Mouse (Mus musculus) thymus, postnatal 14 days (tissue): Measurements from ENCODE around the gene Mocs1.

Experiments
- DNase-seq: peaks from one replicate; pipeline ENCODE4 v3.0.0; 2021

Mocs1 gene

GRCm38 (mm10) chr17:49428239-49428688 is at the start of gene Mocs1:
Gene Mocs1, plus strand, starts transcription at chr17:49428362.
- DNase-seq = peak; percentile 96

GRCm38 (mm10) chr17:49379645-49380044 is 48.5 kb upstream of the Mocs1 start:
- DNase-seq = no peak

DNA sequence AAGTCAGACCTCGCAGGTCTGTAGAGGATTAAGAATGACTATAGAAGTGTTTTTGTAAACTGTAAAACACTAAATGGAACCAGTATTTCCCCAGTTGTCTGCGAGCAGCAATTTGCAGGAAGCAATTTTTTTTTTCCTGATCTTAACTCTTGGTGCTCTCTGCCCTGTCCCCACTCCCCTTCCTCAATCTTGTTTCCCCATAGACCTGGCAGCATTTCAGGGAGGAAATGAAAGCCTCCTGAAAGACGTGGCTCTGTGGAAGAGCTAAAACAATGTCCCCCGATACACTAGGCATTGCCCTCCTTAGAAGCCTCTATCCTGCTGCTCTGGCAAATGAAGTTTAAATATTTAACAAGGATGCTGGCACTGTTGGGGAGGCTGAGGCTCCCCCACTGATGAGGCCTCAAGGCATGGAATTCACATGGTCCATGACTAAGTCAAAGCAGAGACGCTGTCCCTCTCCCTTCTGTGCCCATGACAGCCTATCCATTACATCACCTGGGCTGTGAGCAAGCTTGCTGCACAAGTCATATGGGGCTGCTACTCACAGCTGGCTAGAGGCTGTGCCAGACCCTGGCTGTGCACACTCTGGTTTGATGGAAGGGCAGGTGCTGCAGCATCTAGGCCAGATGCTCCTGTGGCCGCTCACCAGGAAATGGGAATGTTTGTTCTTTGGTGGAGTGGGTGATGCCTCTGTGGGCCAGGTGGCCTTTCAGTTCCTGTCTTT is 43.8 kb upstream of the Mocs1 start:
- peak; percentile 59 for DNase-seq

- DNase-seq = no peak
Observed at GRCm38 (mm10) chr17:49387741-49388140, 40.4 kb upstream of the Mocs1 start.

GRCm38 (mm10) chr17:49392751-49393150 is 35.4 kb upstream of the Mocs1 start:
- no peak for DNase-seq

GRCm38 (mm10) chr17:49394836-49395235 is 33.3 kb upstream of the Mocs1 start:
- peak; percentile 29 for DNase-seq

- DNase-seq = no peak
Observed at GRCm38 (mm10) chr17:49399605-49400004, 28.6 kb upstream of the Mocs1 start.

GRCm38 (mm10) chr17:49400130-49400529 is 28.0 kb upstream of the Mocs1 start:
- DNase-seq = peak; percentile 63

DNA sequence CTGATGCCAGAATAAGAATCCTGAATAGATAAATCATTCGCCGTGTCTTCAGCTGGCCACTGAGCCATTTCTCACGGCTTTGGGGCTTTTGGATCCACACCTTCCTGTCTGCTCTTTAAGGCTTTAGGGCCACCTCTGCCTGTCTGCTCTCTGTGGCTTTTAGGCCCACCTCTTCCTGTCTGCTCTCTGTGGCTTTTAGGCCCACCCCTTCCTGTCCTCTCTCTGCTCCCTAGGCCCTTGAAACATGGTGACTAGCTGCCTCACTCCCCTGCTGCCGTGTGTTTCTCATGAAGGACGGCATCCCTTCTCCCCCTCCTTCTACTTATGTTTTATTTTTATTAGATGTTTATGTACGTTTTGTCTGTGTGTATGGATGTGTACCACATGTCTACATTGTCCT is 25.0 kb upstream of the Mocs1 start:
- peak; percentile 58 for DNase-seq

DNA sequence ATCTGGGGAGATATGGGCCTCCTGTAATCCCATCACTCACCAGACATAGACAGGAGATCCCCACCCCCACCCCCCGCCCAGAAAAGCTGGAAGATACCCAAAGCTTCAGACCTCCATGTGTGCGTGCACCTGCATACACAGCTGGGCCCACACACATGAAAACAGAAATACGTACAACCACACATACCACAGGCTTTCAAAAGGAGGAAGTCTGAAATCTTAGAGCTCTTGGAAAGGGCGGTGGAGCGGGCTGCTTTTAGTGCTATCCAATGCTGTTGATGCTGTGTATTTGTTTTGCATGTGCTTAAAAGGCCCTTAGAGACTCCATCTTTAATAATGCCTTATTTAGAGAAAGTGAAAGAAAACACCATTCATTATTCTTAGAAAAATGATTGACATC is 22.2 kb upstream of the Mocs1 start:
- DNase-seq = peak; percentile 53

DNA sequence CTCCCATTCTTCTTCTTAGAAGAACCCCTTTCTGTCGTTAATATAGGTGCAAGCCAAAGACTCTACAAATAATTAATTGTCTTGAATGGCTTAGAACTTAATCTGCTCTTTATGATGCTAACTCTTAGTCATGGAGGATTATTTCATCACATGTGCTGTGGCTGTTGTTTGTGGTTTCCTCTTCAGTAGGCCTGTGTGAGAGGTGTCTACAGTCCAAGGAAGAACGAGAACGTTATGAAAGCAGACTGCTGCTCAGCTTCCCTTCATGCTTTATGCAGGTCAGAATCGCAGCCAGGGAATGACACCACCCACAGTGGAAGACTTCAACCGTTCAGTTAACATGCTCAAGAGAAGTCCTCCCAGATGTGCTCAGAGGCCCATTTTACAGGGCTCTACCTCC is 15.2 kb upstream of the Mocs1 start:
- DNase-seq = no peak

DNA sequence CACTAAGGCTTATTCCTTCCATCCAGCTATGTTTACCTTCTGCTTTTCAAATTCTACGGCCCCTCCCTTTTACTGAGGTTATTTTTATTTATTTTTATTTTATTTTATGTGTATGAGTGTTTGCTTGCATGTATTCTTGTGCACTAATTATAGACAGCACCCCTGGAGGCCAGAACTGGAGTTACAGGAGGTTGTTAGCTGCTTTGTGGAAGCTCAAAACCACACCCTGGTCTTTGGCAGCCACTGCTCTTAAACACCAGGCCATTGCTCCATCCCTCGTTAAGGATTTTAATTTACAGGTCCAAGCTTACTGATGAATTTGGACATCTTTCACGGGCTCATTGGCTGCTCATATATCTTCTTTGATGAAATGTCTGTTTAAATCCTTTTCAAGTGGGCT is 14.6 kb upstream of the Mocs1 start:
- peak; percentile 36 for DNase-seq

DNA sequence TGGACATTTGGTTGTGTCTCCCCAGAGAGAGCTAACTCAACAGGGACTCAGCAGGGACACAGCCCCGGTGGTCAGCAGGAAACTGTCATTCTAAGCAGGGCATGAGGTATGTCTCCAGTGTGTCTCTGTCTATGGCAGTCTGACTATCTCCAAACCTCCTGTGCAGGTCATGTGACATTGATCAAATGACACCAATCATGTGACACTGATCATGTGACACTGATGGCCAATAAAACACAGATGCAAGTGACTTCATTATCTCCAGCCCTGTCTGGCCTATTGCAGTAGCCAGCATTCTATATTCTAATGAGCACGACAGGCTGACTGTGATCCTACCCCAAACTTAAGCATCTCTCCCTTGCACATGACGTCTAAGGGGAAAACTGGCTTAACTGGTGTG is 11.9 kb upstream of the Mocs1 start:
- DNase-seq = no peak

- no peak for DNase-seq
Observed at GRCm38 (mm10) chr17:49419813-49420212, 8.3 kb upstream of the Mocs1 start.

- no peak for DNase-seq
Observed at GRCm38 (mm10) chr17:49422286-49423066, 5.7 kb upstream of the Mocs1 start.

DNA sequence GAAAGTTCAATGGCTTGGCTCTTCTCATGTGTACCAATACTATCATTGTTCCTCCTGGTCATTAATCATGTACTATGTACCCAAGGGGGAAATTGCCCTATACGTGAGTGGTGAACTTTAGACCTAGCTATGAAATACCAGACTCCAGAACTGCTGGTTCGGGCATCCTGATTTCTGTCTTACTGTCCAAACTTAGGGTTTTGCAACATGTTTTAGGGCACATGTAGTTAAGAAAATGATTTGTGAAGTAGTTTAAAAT is 5.2 kb upstream of the Mocs1 start:
- no peak for DNase-seq

DNA sequence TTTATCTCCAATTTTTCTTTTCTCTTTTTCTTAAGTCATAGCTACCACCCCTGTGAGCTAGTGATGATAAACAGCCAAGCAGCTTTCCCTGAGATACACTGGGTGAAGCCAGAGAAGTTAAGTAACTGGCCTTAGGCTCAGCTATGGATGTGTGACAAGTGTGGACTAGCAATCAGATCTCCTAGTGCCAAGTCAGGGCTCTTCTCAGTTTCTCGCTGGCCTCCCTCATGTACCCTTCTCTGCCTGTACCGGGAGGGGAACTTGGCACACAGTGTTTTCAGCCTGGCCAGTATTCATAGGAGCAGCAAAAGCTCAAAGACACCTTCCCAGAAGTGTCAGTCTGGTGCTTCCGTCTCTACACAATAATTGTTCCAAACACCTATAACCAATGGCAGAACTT is 4.3 kb upstream of the Mocs1 start:
- DNase-seq = no peak

DNA sequence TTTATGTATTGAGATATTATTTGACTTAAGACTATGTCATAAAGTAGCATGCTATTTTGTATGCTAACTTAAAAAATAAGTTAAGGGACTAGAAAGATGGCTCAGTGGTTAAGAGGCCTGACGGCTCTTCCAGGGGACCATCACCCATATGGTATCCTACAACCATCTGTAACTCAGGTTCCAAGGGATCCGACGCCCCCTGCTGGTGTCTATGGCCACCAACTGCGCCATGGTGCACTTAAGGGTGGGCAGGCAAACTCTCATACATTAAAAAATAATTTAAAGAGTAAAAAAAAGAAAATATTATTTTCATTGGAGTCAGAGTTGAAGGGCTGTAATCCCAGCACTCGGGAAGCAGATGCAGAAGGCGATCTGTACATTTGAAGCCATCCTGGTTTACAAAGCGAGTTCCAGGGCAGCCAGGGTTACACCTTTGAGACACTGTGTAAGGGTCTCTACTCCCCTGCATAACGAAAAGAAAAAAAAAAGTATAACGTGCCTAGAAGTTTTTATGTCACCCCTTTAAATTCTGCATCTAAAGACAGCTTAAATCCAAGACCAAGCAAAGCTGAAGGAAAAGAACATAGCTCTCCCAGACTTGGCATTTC is 427 bp upstream of the Mocs1 start:
- DNase-seq = peak; percentile 70

DNA sequence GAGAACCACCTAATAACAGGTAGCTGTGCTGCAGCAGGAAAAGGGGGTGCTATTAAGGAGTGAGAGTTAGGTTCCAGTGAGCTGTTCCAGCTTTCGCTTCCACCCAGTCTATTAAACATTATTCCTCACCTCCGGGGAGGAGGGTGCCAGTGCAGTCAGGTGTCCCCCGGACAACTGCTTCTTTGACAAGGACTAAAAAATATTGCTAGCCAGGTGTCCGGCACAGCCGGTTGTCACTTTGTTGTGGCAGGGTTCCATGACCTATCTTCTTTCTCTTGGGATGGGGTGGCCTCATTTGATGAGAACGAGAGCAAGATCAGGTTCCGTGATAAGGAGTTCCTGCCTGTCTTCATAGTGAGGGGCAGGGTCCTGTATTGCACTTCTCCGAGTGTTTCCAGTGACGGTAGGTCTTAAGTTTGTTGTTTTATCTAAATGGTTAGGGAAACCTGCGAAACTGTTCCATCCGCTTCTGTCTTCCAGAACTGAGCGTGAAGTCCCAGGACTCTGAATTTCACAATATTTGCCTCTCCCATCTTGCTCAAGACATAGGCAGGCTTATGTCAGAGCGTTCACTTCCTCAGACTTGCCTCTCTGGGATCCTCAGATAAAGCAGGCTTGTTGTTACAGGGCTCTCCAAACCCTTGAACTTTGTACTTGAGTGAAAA is 721 bp downstream of the Mocs1 start:
- peak; percentile 32 for DNase-seq

- DNase-seq = no peak
Observed at GRCm38 (mm10) chr17:49429471-49430129, 1.4 kb downstream of the Mocs1 start.

- DNase-seq = no peak
Observed at GRCm38 (mm10) chr17:49430136-49430535, 2.0 kb downstream of the Mocs1 start.

DNA sequence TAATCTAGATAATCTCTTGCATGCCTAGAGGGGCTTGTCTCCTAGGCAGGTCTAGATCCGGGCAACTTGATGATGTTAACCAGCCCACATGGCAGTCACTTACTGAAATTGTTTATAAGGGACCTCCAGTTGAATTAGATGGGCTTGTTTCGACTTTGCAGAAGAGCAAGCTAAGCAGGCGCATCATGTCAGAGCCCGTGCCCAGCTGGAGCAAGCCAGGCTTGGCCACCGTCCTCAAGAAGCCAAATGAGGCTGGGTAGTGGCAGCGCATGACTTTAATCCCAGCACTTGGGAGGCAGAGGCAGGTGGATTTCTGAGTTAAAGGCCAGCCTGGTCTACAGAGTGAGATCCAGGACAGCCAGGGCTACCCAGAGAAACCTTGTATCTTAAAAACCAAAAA is 3.0 kb downstream of the Mocs1 start:
- DNase-seq = no peak

GRCm38 (mm10) chr17:49432071-49432711 is 4.0 kb downstream of the Mocs1 start:
- no peak for DNase-seq
